Mouse (Mus musculus) small intestine, adult 2 months (tissue): Measurements from ENCODE around the gene Oas1h.

Experiments
- CTCF ChIP-seq: fragments of 200-500 bp; IDR thresholded peaks from 2 replicates; pipeline ENCODE4 v1.5.1; 2012; ENCODE audit warnings: low read depth, mild to moderate bottlenecking, control low read depth, inconsistent platforms, low read length, moderate library complexity, mixed read lengths; ENCODE audit not compliant: insufficient replicate concordance, insufficient read length; ENCODE audit errors: extremely low read depth
- POLR2A ChIP-seq: fragments of 200-500 bp; IDR thresholded peaks from 2 replicates; pipeline ENCODE4 v1.6.1; 2012; ENCODE audit warnings: low read depth, mild to moderate bottlenecking, control low read depth, inconsistent platforms, low read length, moderate library complexity

GRCm38 (mm10) chr5:120859241-120859640 lies 2.0 kb upstream of the Oas1h start:
- no peak for TF ChIP-seq CTCF
- no peak for TF ChIP-seq POLR2A
